18 mouse cellular contexts compared by ENCODE assay signal in the genomic region with DNA sequence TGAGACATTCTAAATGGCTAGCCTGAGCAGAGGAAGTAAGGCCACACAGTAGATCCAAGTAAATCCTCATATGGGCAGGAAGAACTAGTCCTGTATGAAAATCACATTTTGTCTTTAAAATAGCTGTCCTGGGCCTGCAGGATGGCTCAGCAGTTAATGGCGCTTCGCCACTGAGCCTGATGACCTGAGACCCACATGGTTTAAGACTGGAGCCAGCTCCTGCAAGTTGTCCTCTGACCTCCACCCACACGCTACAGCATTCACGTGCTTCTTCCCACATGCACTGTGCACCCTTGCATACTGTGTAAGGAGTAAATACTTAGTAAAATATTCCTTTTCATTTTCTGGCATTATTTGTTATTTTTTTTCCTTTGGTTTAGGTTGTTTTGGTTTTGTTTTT.
DNase-seq lines count a peak whose midpoint lies in the region.
"Had no signal": no experiment of that assay in that cellular context is flagged by ENCODE, and none has a peak within 500 bp of the region (broad histone marks: within the 10 kb centered on the region; RNA-seq: fewer than 3 reads in every experiment).

No protein-coding gene starts in this region.

- intact Hi-C loops in left cerebral cortex, postnatal 10 days (cut with DNase I): no loop called here

- peak; percentile 47 for DNase-seq in kidney, adult 18-20 months
- no peak for DNase-seq in kidney, postnatal 4 days
- DNase-seq in adipocyte (ENCODE audit: low spot score): peak; percentile 72
- peak; percentile 31 for DNase-seq in kidney, postnatal 10 days
- peak; percentile 72 to 73 for DNase-seq in kidney, postnatal 36 days
- DNase-seq in left cerebral cortex, postnatal 10 days (ENCODE audit: extremely low spot score in 1 of 2, low spot score in 2 of 2): no peak
- no peak for DNase-seq in layer of hippocampus, postnatal 36 days
- DNase-seq: adrenal gland, postnatal 14 days; B cell, adult 2 months; cerebellum, adult 11 months; cerebellum, adult 2 months; cerebellum, adult 9-11 months; cerebellum, postnatal 25 days; forebrain, postnatal 0 days; gastrocnemius, adult 2 months; gastrocnemius, postnatal 14 days; heart, adult 11 months; heart, postnatal 36 days had no signal

Comparison
In these comparisons a context has a peak if more than half of its experiments do, and no peak if none do; other contexts are left out.
1. DNase-seq: peak in kidney, adult 18-20 months (single experiment), adipocyte (single experiment), kidney, postnatal 10 days (single experiment) and kidney, postnatal 36 days (2 of 2); none in kidney, postnatal 4 days (0 of 2), left cerebral cortex, postnatal 10 days (0 of 2) and layer of hippocampus, postnatal 36 days (0 of 2).